Mouse (Mus musculus): ENCODE data around the gene 0610040J01Rik. TPM values are rescaled to one million over a fixed set of nuclear protein-coding genes. Genes with fewer than 3 reads are reported as not detected.

Gene 0610040J01Rik
- total and polyA plus RNA-seq, 3 experiments, result not detected

- Histone ChIP-seq H3K9me3 (replicated peaks; ENCODE audit: low read length) (no peaks in the 10 kb centered on the region), H3K4me3 (replicated peaks in 1 of 3; ENCODE audit: low read depth in 2 of 3, low read length in 2 of 3, poor library complexity in 1 of 3) (no peak overlapping the region), H3K4me2 (ENCODE audit: insufficient read depth, low read depth, poor library complexity, severe bottlenecking) (no peak overlapping the region), H3K79me2 (replicated peaks; ENCODE audit: control insufficient read depth, extremely low read depth, insufficient read depth, poor library complexity, severe bottlenecking) (no peaks in the 10 kb centered on the region), H3K27ac (ENCODE audit: insufficient read depth, low read depth) (no peak overlapping the region), H3K9ac (ENCODE audit: insufficient read depth, low read depth) (no peak overlapping the region), H3K36me3 (replicated peaks in 1 of 2; ENCODE audit: control insufficient read depth in 1 of 2, insufficient read depth in 1 of 2, low read length in 1 of 2) (no peaks in the 10 kb centered on the region), H3K27me3 (replicated peaks) (no peaks in the 10 kb centered on the region), H3K4me1 (ENCODE audit: control insufficient read depth in 1 of 2, insufficient read depth in 2 of 2) (peaks cover 5 to 43% of the 10 kb centered on the region in 2 experiments)
- TF ChIP-seq TBP (conservative IDR thresholded peaks at IDR 0.05; ENCODE audit: low read depth, low read length) (no peak), GABPA (IDR thresholded peaks at IDR 0.05; ENCODE audit: insufficient replicate concordance, low read depth, low read length) (no peak)
- dilution Hi-C loops (cut with MboI; ENCODE audit: extremely low pct_ligation_motif_present, extremely low pct_unique_long_range_greater_than_20kb, low sequenced_read_pairs), result no loop called here
- DNase-seq (ENCODE audit: extremely low read depth), result no peak
- in situ Hi-C loops (cut with MboI; ENCODE audit: low pct_ligation_motif_present, low pct_unique_long_range_greater_than_20kb, low sequenced_read_pairs), result no loop called here
Measured at GRCm38 (mm10) chr5:63828380-63829185, 16.4 kb downstream of the 0610040J01Rik start.

GRCm38 (mm10) chr5:63831054-63831453 is 18.9 kb downstream of the 0610040J01Rik start:
- no peak overlapping the region for H3K4me3 ChIP-seq (replicated peaks in 1 of 3; ENCODE audit: low read depth in 2 of 3, low read length in 2 of 3, poor library complexity in 1 of 3)
- TF ChIP-seq EP300 (IDR thresholded peaks at IDR 0.05; ENCODE audit: low read length), result peak; percentile 33; the same call in 1 of the 2 replicates
- TF ChIP-seq E2F4 (IDR thresholded peaks at IDR 0.05; ENCODE audit: insufficient replicate concordance, low read depth, low read length), result no peak
- dilution Hi-C loops (cut with MboI; ENCODE audit: extremely low pct_ligation_motif_present, extremely low pct_unique_long_range_greater_than_20kb, low sequenced_read_pairs) (no loop called here), in situ Hi-C loops (cut with MboI; ENCODE audit: low pct_ligation_motif_present, low pct_unique_long_range_greater_than_20kb, low sequenced_read_pairs) (no loop called here)
- H3K4me2 ChIP-seq (ENCODE audit: insufficient read depth, low read depth, poor library complexity, severe bottlenecking), result no peak overlapping the region; the same call in 1 of the 2 replicates
- H3K9ac ChIP-seq (ENCODE audit: insufficient read depth, low read depth), result no peak overlapping the region
- no peaks in the 10 kb centered on the region for H3K36me3 ChIP-seq (replicated peaks in 1 of 2; ENCODE audit: control insufficient read depth in 1 of 2, insufficient read depth in 1 of 2, low read length in 1 of 2)
- H3K27me3 ChIP-seq (replicated peaks), result no peaks in the 10 kb centered on the region
- H3K79me2 ChIP-seq (replicated peaks; ENCODE audit: control insufficient read depth, extremely low read depth, insufficient read depth, poor library complexity, severe bottlenecking), result no peaks in the 10 kb centered on the region
- DNase-seq (ENCODE audit: extremely low read depth), result peak; percentile 46
- no peaks in the 10 kb centered on the region for H3K9me3 ChIP-seq (replicated peaks; ENCODE audit: low read length)
- peaks cover 5 to 43% of the 10 kb centered on the region in 2 experiments for H3K4me1 ChIP-seq (ENCODE audit: control insufficient read depth in 1 of 2, insufficient read depth in 2 of 2)
- no peak overlapping the region for H3K27ac ChIP-seq (ENCODE audit: insufficient read depth, low read depth)

- Histone ChIP-seq H3K9ac (ENCODE audit: insufficient read depth, low read depth) (no peak overlapping the region), H3K4me1 (ENCODE audit: control insufficient read depth in 1 of 2, insufficient read depth in 2 of 2) (peaks cover 0 to 17% of the 10 kb centered on the region in 2 experiments; a peak in 2 of 4 replicates), H3K27ac (ENCODE audit: insufficient read depth, low read depth) (no peak overlapping the region), H3K27me3 (replicated peaks) (no peaks in the 10 kb centered on the region), H3K4me3 (replicated peaks in 1 of 3; ENCODE audit: low read depth in 2 of 3, low read length in 2 of 3, poor library complexity in 1 of 3) (no peak overlapping the region), H3K4me2 (ENCODE audit: insufficient read depth, low read depth, poor library complexity, severe bottlenecking) (no peak overlapping the region), H3K36me3 (replicated peaks in 1 of 2; ENCODE audit: control insufficient read depth in 1 of 2, insufficient read depth in 1 of 2, low read length in 1 of 2) (no peaks in the 10 kb centered on the region), H3K79me2 (replicated peaks; ENCODE audit: control insufficient read depth, extremely low read depth, insufficient read depth, poor library complexity, severe bottlenecking) (no peaks in the 10 kb centered on the region), H3K9me3 (replicated peaks; ENCODE audit: low read length) (no peaks in the 10 kb centered on the region)
- DNase-seq (ENCODE audit: extremely low read depth), result no peak
- dilution Hi-C loops (cut with MboI; ENCODE audit: extremely low pct_ligation_motif_present, extremely low pct_unique_long_range_greater_than_20kb, low sequenced_read_pairs) (no loop called here), in situ Hi-C loops (cut with MboI; ENCODE audit: low pct_ligation_motif_present, low pct_unique_long_range_greater_than_20kb, low sequenced_read_pairs) (no loop called here)
- TF ChIP-seq KAT2A (IDR thresholded peaks at IDR 0.05; ENCODE audit: insufficient replicate concordance, low read length) (no peak), CHD1 (IDR thresholded peaks at IDR 0.05; ENCODE audit: low read depth, low read length) (no peak), ZMIZ1 (IDR thresholded peaks at IDR 0.05; ENCODE audit: low read depth, low read length) (no peak), NELFE (IDR thresholded peaks at IDR 0.05; ENCODE audit: low read depth, low read length) (no peak), PAX5 (IDR thresholded peaks at IDR 0.05; ENCODE audit: low read length) (no peak), MAX (IDR thresholded peaks at IDR 0.05; ENCODE audit: low read length) (no peak), MAFK (IDR thresholded peaks at IDR 0.05; ENCODE audit: insufficient replicate concordance, low read length) (no peak), ZNF384 (IDR thresholded peaks at IDR 0.05; ENCODE audit: low read depth, low read length) (no peak), RAD21 (IDR thresholded peaks at IDR 0.05; ENCODE audit: low read depth, low read length) (no peak), MAZ (IDR thresholded peaks at IDR 0.05; ENCODE audit: low read depth, low read length) (no peak), GABPA (IDR thresholded peaks at IDR 0.05; ENCODE audit: insufficient replicate concordance, low read depth, low read length) (no peak), E2F4 (IDR thresholded peaks at IDR 0.05; ENCODE audit: insufficient replicate concordance, low read depth, low read length) (no peak), TBP (conservative IDR thresholded peaks at IDR 0.05; ENCODE audit: low read depth, low read length) (no peak), POLR2A (IDR thresholded peaks at IDR 0.05; ENCODE audit: low read depth, low read length) (no peak), USF1 (IDR thresholded peaks at IDR 0.05; ENCODE audit: low read depth, low read length) (no peak), BHLHE40 (IDR thresholded peaks at IDR 0.05; ENCODE audit: low read depth, low read length) (no peak), CHD2 (IDR thresholded peaks at IDR 0.05; ENCODE audit: low read length) (no peak), MYC (IDR thresholded peaks at IDR 0.05; ENCODE audit: low read depth, low read length) (no peak), ZKSCAN1 (IDR thresholded peaks at IDR 0.05; ENCODE audit: borderline replicate concordance, low read depth, low read length) (no peak), UBTF (IDR thresholded peaks at IDR 0.05; ENCODE audit: low read depth, low read length) (no peak)
Measured at GRCm38 (mm10) chr5:63833955-63834354, 21.8 kb downstream of the 0610040J01Rik start.

Measured in CH12.LX (cell line).